Mouse (Mus musculus): ENCODE data around the gene Gtpbp6.

- TF ChIP-seq CTCF (IDR thresholded peaks at IDR 0.05; ENCODE audit: low read depth, low read length) (no peak), GATA1 (IDR thresholded peaks at IDR 0.05; ENCODE audit: borderline replicate concordance, low read length) (no peak)
Observed at GRCm38 (mm10) chr5:110082961-110083360, 25.0 kb downstream of the Gtpbp6 start.
